Mouse (Mus musculus) embryonic fibroblast, embryonic 13.5 days (primary cell): Measurements from ENCODE around the gene Hs3st5.

Source experiments
- CTCF ChIP-seq: IDR thresholded peaks from 2 replicates; pipeline ENCODE4 v1.5.1; 2011; ENCODE audit warnings: mild to moderate bottlenecking, control low read depth, low read length, moderate library complexity, borderline replicate concordance; ENCODE audit not compliant: insufficient read depth
- POLR2A ChIP-seq: IDR thresholded peaks from 2 replicates; pipeline ENCODE4 v1.6.1; 2011; ENCODE audit warnings: low read depth, mild to moderate bottlenecking, control low read depth, low read length, moderate library complexity

DNA sequence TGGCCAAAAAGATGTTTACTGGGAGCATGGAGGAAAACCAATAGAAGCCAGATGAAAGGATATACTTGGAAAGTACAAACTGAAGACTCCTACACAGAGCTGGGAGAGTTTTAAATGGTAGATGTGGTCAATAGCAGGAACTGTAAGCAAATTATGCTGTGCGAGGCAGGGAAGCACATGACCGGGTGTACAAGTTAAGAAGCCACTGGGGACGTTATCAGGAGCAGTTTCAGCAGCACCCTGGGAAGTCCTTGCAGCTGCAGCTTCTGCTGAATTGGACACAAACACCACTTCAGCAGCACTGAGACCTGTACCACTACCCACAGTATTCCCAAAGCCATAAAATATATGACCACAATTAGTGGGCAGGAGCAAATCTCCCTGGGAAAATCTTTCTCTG is 31.8 kb upstream of the Hs3st5 start:
- TF ChIP-seq CTCF (no peak), POLR2A (no peak)
